Mouse (Mus musculus): Measurements from ENCODE around the gene Smug1. TPM values are rescaled to one million over a fixed set of nuclear protein-coding genes. Genes with fewer than 3 reads are reported as not detected.

Gene Smug1
- polyA plus RNA-seq, 1 experiment from 2014 or later, result 19.2 TPM

- no peak overlapping the region for H3K4me3 ChIP-seq (ENCODE audit: low read depth, low read length)
- WGBS, result 13% methylated on average over 13 of the region's 13 CpGs
- H3K9me3 ChIP-seq (ENCODE audit: control insufficient read depth, low read length), result no peaks in the 10 kb centered on the region
- 0 out of 2 replicates have a peak overlapping the region, but pooled peaks have one; percentile 29 for H3K9ac ChIP-seq (replicated peaks; ENCODE audit: low read depth, low read length)
- H3K4me1 ChIP-seq (ENCODE audit: control insufficient read depth, insufficient read depth, low read length), result peaks cover 34% of the 10 kb centered on the region
- H3K4me2 ChIP-seq (ENCODE audit: low read depth, low read length), result peak overlapping the region; percentile 17; the same call in 1 of the 2 replicates
- no peaks in the 10 kb centered on the region for H3K27me3 ChIP-seq (ENCODE audit: control insufficient read depth, insufficient read depth, low read length)
- H3K36me3 ChIP-seq (ENCODE audit: control insufficient read depth, insufficient read depth, low read length), result no peaks in the 10 kb centered on the region
- H3K27ac ChIP-seq (ENCODE audit: low read depth, low read length), result peak overlapping the region; percentile 87
- peak; percentile 65 for ATAC-seq (ENCODE audit: low read depth)
Observed at GRCm38 (mm10) chr15:103135431-103135947, 31.4 kb downstream of the Smug1 start.

- no peaks in the 10 kb centered on the region for H3K27me3 ChIP-seq (ENCODE audit: control insufficient read depth, insufficient read depth, low read length)
- H3K36me3 ChIP-seq (ENCODE audit: control insufficient read depth, insufficient read depth, low read length), result no peaks in the 10 kb centered on the region
- H3K9me3 ChIP-seq (ENCODE audit: control insufficient read depth, low read length), result no peaks in the 10 kb centered on the region
- H3K27ac ChIP-seq (ENCODE audit: low read depth, low read length), result peak overlapping the region; percentile 87
- ATAC-seq (ENCODE audit: low read depth), result peak; percentile 62
- 24% methylated on average over 5 of the region's 5 CpGs for WGBS
- no peak overlapping the region for H3K4me3 ChIP-seq (ENCODE audit: low read depth, low read length)
- peak overlapping the region; percentile 17; the same call in 1 of the 2 replicates for H3K4me2 ChIP-seq (ENCODE audit: low read depth, low read length)
- peaks cover 34% of the 10 kb centered on the region for H3K4me1 ChIP-seq (ENCODE audit: control insufficient read depth, insufficient read depth, low read length)
- H3K9ac ChIP-seq (replicated peaks; ENCODE audit: low read depth, low read length), result no peak overlapping the region
Observed at GRCm38 (mm10) chr15:103134277-103135086, 32.4 kb downstream of the Smug1 start.

GRCm38 (mm10) chr15:103133761-103134160 is 33.1 kb downstream of the Smug1 start:
- Histone ChIP-seq H3K9ac (replicated peaks; ENCODE audit: low read depth, low read length) (no peak overlapping the region), H3K4me3 (ENCODE audit: low read depth, low read length) (no peak overlapping the region; the same call in 1 of the 2 replicates), H3K27ac (ENCODE audit: low read depth, low read length) (peak overlapping the region; percentile 87), H3K4me1 (ENCODE audit: control insufficient read depth, insufficient read depth, low read length) (peaks cover 34% of the 10 kb centered on the region), H3K36me3 (ENCODE audit: control insufficient read depth, insufficient read depth, low read length) (no peaks in the 10 kb centered on the region), H3K4me2 (ENCODE audit: low read depth, low read length) (peak overlapping the region; percentile 8; the same call in 1 of the 2 replicates), H3K9me3 (ENCODE audit: control insufficient read depth, low read length) (no peaks in the 10 kb centered on the region), H3K27me3 (ENCODE audit: control insufficient read depth, insufficient read depth, low read length) (no peaks in the 10 kb centered on the region)
- 11% methylated on average over 4 of the region's 4 CpGs for WGBS
- peak; percentile 63 for ATAC-seq (ENCODE audit: low read depth)

- no peak overlapping the region for H3K27ac ChIP-seq (ENCODE audit: low read depth, low read length)
- 0 out of 2 replicates have a peak, but pooled peaks cover 3% of the 10 kb centered on the region for H3K36me3 ChIP-seq (ENCODE audit: control insufficient read depth, insufficient read depth, low read length)
- H3K4me2 ChIP-seq (ENCODE audit: low read depth, low read length), result no peak overlapping the region
- H3K4me1 ChIP-seq (ENCODE audit: control insufficient read depth, insufficient read depth, low read length), result peaks cover 25% of the 10 kb centered on the region
- 86% methylated on average over 1 of the region's 1 CpGs for WGBS
- no peak for ATAC-seq (ENCODE audit: low read depth)
- H3K27me3 ChIP-seq (ENCODE audit: control insufficient read depth, insufficient read depth, low read length), result no peaks in the 10 kb centered on the region
- H3K9ac ChIP-seq (replicated peaks; ENCODE audit: low read depth, low read length), result no peak overlapping the region
- no peak overlapping the region for H3K4me3 ChIP-seq (ENCODE audit: low read depth, low read length)
- H3K9me3 ChIP-seq (ENCODE audit: control insufficient read depth, low read length), result no peaks in the 10 kb centered on the region
Observed at GRCm38 (mm10) chr15:103130729-103131128, 36.2 kb downstream of the Smug1 start.

- H3K9ac ChIP-seq (replicated peaks; ENCODE audit: low read depth, low read length), result no peak overlapping the region
- ATAC-seq (ENCODE audit: low read depth), result 0 out of 2 replicates have a peak, but pooled peaks have one; percentile 9
- 0 out of 2 replicates have a peak, but pooled peaks cover 3% of the 10 kb centered on the region for H3K36me3 ChIP-seq (ENCODE audit: control insufficient read depth, insufficient read depth, low read length)
- peaks cover 11% of the 10 kb centered on the region for H3K4me1 ChIP-seq (ENCODE audit: control insufficient read depth, insufficient read depth, low read length)
- WGBS, result 28% methylated on average over 6 of the region's 6 CpGs
- no peak overlapping the region for H3K4me3 ChIP-seq (ENCODE audit: low read depth, low read length)
- H3K9me3 ChIP-seq (ENCODE audit: control insufficient read depth, low read length), result no peaks in the 10 kb centered on the region
- no peak overlapping the region for H3K4me2 ChIP-seq (ENCODE audit: low read depth, low read length)
- no peak overlapping the region for H3K27ac ChIP-seq (ENCODE audit: low read depth, low read length)
- no peaks in the 10 kb centered on the region for H3K27me3 ChIP-seq (ENCODE audit: control insufficient read depth, insufficient read depth, low read length)
Observed at GRCm38 (mm10) chr15:103129289-103129688, 37.6 kb downstream of the Smug1 start.

- Histone ChIP-seq H3K4me1 (ENCODE audit: control insufficient read depth, insufficient read depth, low read length) (peaks cover 6% of the 10 kb centered on the region), H3K4me2 (ENCODE audit: low read depth, low read length) (no peak overlapping the region), H3K9me3 (ENCODE audit: control insufficient read depth, low read length) (no peaks in the 10 kb centered on the region), H3K36me3 (ENCODE audit: control insufficient read depth, insufficient read depth, low read length) (0 out of 2 replicates have a peak, but pooled peaks cover 3% of the 10 kb centered on the region), H3K9ac (replicated peaks; ENCODE audit: low read depth, low read length) (no peak overlapping the region), H3K27me3 (ENCODE audit: control insufficient read depth, insufficient read depth, low read length) (no peaks in the 10 kb centered on the region), H3K4me3 (ENCODE audit: low read depth, low read length) (no peak overlapping the region), H3K27ac (ENCODE audit: low read depth, low read length) (peak overlapping the region; percentile 60)
- WGBS, result 33% methylated on average over 1 of the region's 1 CpGs
- no peak for ATAC-seq (ENCODE audit: low read depth)
Observed at GRCm38 (mm10) chr15:103128056-103128833, 38.6 kb downstream of the Smug1 start.

- H3K4me2 ChIP-seq (ENCODE audit: low read depth, low read length), result no peak overlapping the region
- no peak overlapping the region for H3K27ac ChIP-seq (ENCODE audit: low read depth, low read length)
- no peak overlapping the region for H3K9ac ChIP-seq (replicated peaks; ENCODE audit: low read depth, low read length)
- H3K36me3 ChIP-seq (ENCODE audit: control insufficient read depth, insufficient read depth, low read length), result 0 out of 2 replicates have a peak, but pooled peaks cover 3% of the 10 kb centered on the region
- H3K4me3 ChIP-seq (ENCODE audit: low read depth, low read length), result no peak overlapping the region
- H3K9me3 ChIP-seq (ENCODE audit: control insufficient read depth, low read length), result no peaks in the 10 kb centered on the region
- peaks cover 26% of the 10 kb centered on the region for H3K4me1 ChIP-seq (ENCODE audit: control insufficient read depth, insufficient read depth, low read length)
- 56% methylated on average over 5 of the region's 5 CpGs for WGBS
- H3K27me3 ChIP-seq (ENCODE audit: control insufficient read depth, insufficient read depth, low read length), result no peaks in the 10 kb centered on the region
- no peak for ATAC-seq (ENCODE audit: low read depth)
Observed at GRCm38 (mm10) chr15:103125982-103126381, 40.9 kb downstream of the Smug1 start.

- H3K4me1 ChIP-seq (ENCODE audit: control insufficient read depth, insufficient read depth, low read length), result peaks cover 37% of the 10 kb centered on the region
- H3K9me3 ChIP-seq (ENCODE audit: control insufficient read depth, low read length), result no peaks in the 10 kb centered on the region
- H3K9ac ChIP-seq (replicated peaks; ENCODE audit: low read depth, low read length), result no peak overlapping the region
- no peak overlapping the region for H3K4me2 ChIP-seq (ENCODE audit: low read depth, low read length)
- 84% methylated on average over 1 of the region's 1 CpGs for WGBS
- H3K4me3 ChIP-seq (ENCODE audit: low read depth, low read length), result no peak overlapping the region
- no peak overlapping the region for H3K27ac ChIP-seq (ENCODE audit: low read depth, low read length)
- H3K27me3 ChIP-seq (ENCODE audit: control insufficient read depth, insufficient read depth, low read length), result no peaks in the 10 kb centered on the region
- no peak for ATAC-seq (ENCODE audit: low read depth)
- 0 out of 2 replicates have a peak, but pooled peaks cover 3% of the 10 kb centered on the region for H3K36me3 ChIP-seq (ENCODE audit: control insufficient read depth, insufficient read depth, low read length)
Observed at GRCm38 (mm10) chr15:103124254-103124653, 42.6 kb downstream of the Smug1 start.
